Mouse (Mus musculus) testis, postnatal 10 days (tissue): ENCODE measurements around the gene Birc5.

Source experiments
- DNase-seq: peaks from one replicate; pipeline ENCODE4 v3.0.0; 2021; ENCODE audit warnings: low spot score

The Birc5 gene

GRCm38 (mm10) chr11:117855360-117855759, 6.3 kb downstream of the Birc5 start:
- no peak for DNase-seq

GRCm38 (mm10) chr11:117855975-117856374, 6.9 kb downstream of the Birc5 start:
- no peak for DNase-seq

- no peak for DNase-seq
Measured at GRCm38 (mm10) chr11:117857462-117857861, 8.4 kb downstream of the Birc5 start.

GRCm38 (mm10) chr11:117858392-117858791, 9.3 kb downstream of the Birc5 start:
- no peak for DNase-seq

GRCm38 (mm10) chr11:117860601-117861000, 11.6 kb downstream of the Birc5 start, which contains the start of gene Tmem235:
Gene Tmem235, plus strand, starts transcription at chr11:117860752.
- no peak for DNase-seq

- DNase-seq = no peak
Measured at GRCm38 (mm10) chr11:117863174-117863856, 14.3 kb downstream of the Birc5 start.

GRCm38 (mm10) chr11:117864805-117865204, 15.8 kb downstream of the Birc5 start:
- no peak for DNase-seq

GRCm38 (mm10) chr11:117865988-117866387, 16.9 kb downstream of the Birc5 start:
- no peak for DNase-seq

GRCm38 (mm10) chr11:117870688-117871365, 21.8 kb downstream of the Birc5 start:
- DNase-seq = peak; percentile 74

- no peak for DNase-seq
Measured at GRCm38 (mm10) chr11:117871376-117871775, 22.3 kb downstream of the Birc5 start.

GRCm38 (mm10) chr11:117871911-117872584, 23.0 kb downstream of the Birc5 start:
- DNase-seq = no peak

- DNase-seq = peak; percentile 81
Measured at GRCm38 (mm10) chr11:117872861-117873608, 24.0 kb downstream of the Birc5 start, which contains the start of gene Tha1. Gene Tha1, minus strand, starts transcription at chr11:117873481.

- DNase-seq = no peak
Measured at GRCm38 (mm10) chr11:117874419-117874818, 25.4 kb downstream of the Birc5 start.

GRCm38 (mm10) chr11:117875681-117876080, 26.6 kb downstream of the Birc5 start:
- no peak for DNase-seq

- DNase-seq = peak; percentile 61
Measured at GRCm38 (mm10) chr11:117877917-117878745, 29.1 kb downstream of the Birc5 start.

GRCm38 (mm10) chr11:117878892-117879291, 29.8 kb downstream of the Birc5 start:
- DNase-seq = no peak

GRCm38 (mm10) chr11:117879676-117880075, 30.6 kb downstream of the Birc5 start:
- DNase-seq = no peak

GRCm38 (mm10) chr11:117880336-117880976, 31.4 kb downstream of the Birc5 start:
- no peak for DNase-seq

- no peak for DNase-seq
Measured at GRCm38 (mm10) chr11:117880977-117881358, 31.9 kb downstream of the Birc5 start.

GRCm38 (mm10) chr11:117881787-117882186, 32.7 kb downstream of the Birc5 start:
- no peak for DNase-seq

- no peak for DNase-seq
Measured at GRCm38 (mm10) chr11:117882208-117882607, 33.2 kb downstream of the Birc5 start.
